Mouse (Mus musculus) stomach, embryonic 16.5 days (tissue): ENCODE data around the gene Adam12. TPM values are rescaled to one million over a fixed set of nuclear protein-coding genes. Genes with fewer than 3 reads are reported as not detected.

Experiments used
- ATAC-seq: fragments of 200-750 bp; cut with Nextera tagmentation; 2 replicates; pipeline ENCODE4 v1.8.0; 2017; ENCODE audit warnings: moderate number of reproducible peaks, moderate TSS enrichment; ENCODE audit not compliant: insufficient read depth, low FRiP score
- H3K27ac ChIP-seq: fragments of 300-500 bp; sonication (generic); 2 replicates; pipeline ENCODE4 v1.5.1; 2014; ENCODE audit warnings: low read length
- H3K27me3 ChIP-seq: fragments of 300-500 bp; sonication (generic); 2 replicates; pipeline ENCODE4 v1.6.1; 2014; ENCODE audit warnings: low read length, control low read depth, mixed read lengths; ENCODE audit not compliant: control insufficient read depth, insufficient read depth
- H3K36me3 ChIP-seq: fragments of 300-500 bp; sonication (generic); 2 replicates; pipeline ENCODE4 v1.6.1; 2014; ENCODE audit warnings: low read length; ENCODE audit not compliant: control insufficient read depth, insufficient read depth
- H3K4me1 ChIP-seq: fragments of 300-500 bp; sonication (generic); 2 replicates; pipeline ENCODE4 v1.6.1; 2014; ENCODE audit warnings: low read length, control low read depth, mixed read lengths; ENCODE audit not compliant: control insufficient read depth, insufficient read depth
- H3K4me2 ChIP-seq: fragments of 300-500 bp; sonication (generic); 2 replicates; pipeline ENCODE4 v1.6.1; 2014; ENCODE audit warnings: low read depth, low read length, mixed read lengths
- H3K4me3 ChIP-seq: fragments of 300-500 bp; sonication (generic); replicated peaks from 2 replicates; pipeline ENCODE4 v1.5.1; 2014; ENCODE audit warnings: mild to moderate bottlenecking, low read length
- H3K9ac ChIP-seq: fragments of 300-500 bp; sonication (generic); 2 replicates; pipeline ENCODE4 v1.6.1; 2014; ENCODE audit warnings: low read length
- H3K9me3 ChIP-seq: fragments of 300-500 bp; sonication (generic); replicated peaks from 2 replicates; pipeline ENCODE4 v1.6.1; 2016; ENCODE audit warnings: low read length, control low read depth; ENCODE audit not compliant: control insufficient read depth
- WGBS: fragments of 180-500 bp; shearing (Covaris S2); extraction: QIAGEN DNeasy Blood & Tissue Kit; methylation state at CpG from one replicate; pipeline ENCODE4 v1.1.7; 2014; 5-methylcytosine and 5-hydroxymethylcytosine counted together
- polyA plus RNA-seq: library from polyadenylated mRNA; unstranded; fragments of >200 nt; fragmentation: Nextera tagmentation; extraction: Ambion mirVana; gene quantifications from 2 replicates; pipeline ENCODE4 v1.2.1, GENCODE M21; 2015

The Adam12 gene
- polyA plus RNA-seq, 1 experiment from 2014 or later, result 4.4 TPM

- H3K27me3 ChIP-seq, result no peaks in the 10 kb centered on the region
- H3K4me2 ChIP-seq, result no peak overlapping the region
- H3K27ac ChIP-seq, result peak overlapping the region; percentile 2; the same call in 1 of the 2 replicates
- H3K9me3 ChIP-seq, result no peaks in the 10 kb centered on the region
- H3K4me3 ChIP-seq, result no peak overlapping the region
- peaks cover 6% of the 10 kb centered on the region; the same call in 1 of the 2 replicates for H3K4me1 ChIP-seq
- H3K36me3 ChIP-seq, result no peaks in the 10 kb centered on the region
- no peak overlapping the region for H3K9ac ChIP-seq
- ATAC-seq, result peak; percentile 68
- WGBS, result 58% methylated on average over 9 of the region's 9 CpGs
These were observed 117.4 kb downstream of the Adam12 start for GRCm38 (mm10) chr7:134114311-134115188.

DNA sequence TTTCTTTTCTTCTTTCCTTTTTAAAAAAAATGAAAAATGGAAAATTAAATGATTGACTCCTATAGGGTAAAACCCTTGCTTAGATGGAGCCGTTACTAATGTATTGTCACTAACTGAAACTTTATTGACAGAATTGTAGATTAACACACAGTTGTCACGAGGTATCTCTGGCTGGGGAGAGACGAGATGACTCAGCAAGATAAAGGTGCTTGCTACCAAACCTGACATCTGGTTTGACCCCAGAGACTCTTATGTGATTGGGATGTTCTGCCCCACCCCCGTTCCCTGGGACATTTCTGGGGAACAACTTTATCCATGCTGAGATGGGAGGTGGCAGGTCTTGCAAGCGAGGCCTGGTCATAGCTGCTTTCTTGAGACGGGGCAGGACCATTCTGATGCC is 118.1 kb downstream of the Adam12 start:
- Histone ChIP-seq H3K27me3 (no peaks in the 10 kb centered on the region), H3K4me3 (no peak overlapping the region), H3K9ac (no peak overlapping the region), H3K4me2 (no peak overlapping the region), H3K4me1 (peaks cover 6% of the 10 kb centered on the region; the same call in 1 of the 2 replicates), H3K9me3 (no peaks in the 10 kb centered on the region), H3K36me3 (no peaks in the 10 kb centered on the region), H3K27ac (no peak overlapping the region)
- WGBS, result 56% methylated on average over 6 of the region's 6 CpGs
- no peak; the same call in 1 of the 2 replicates for ATAC-seq

DNA sequence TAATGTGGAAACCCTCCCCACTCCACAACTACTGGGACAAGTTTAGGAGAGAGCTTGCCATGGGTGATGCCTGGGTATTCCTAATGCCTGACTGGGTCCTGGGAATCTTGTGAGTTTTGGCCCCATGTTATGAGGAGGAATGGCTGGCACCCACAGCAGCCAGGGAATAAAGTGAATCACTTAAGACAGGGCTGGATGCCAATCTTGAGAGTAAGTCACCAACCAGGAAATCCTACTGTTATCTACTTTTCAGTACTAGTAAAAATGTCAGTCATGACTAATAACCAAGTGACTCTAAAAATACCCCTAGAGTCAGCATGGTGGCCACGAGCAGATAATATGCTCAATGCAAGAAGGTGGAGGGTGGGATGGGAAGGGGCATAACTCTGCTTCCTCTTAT is 121.8 kb downstream of the Adam12 start:
- no peaks in the 10 kb centered on the region for H3K36me3 ChIP-seq
- H3K9ac ChIP-seq, result no peak overlapping the region
- WGBS, result 78% methylated on average over 1 of the region's 1 CpGs
- no peak overlapping the region for H3K4me3 ChIP-seq
- ATAC-seq, result no peak
- no peak overlapping the region for H3K4me2 ChIP-seq
- no peaks in the 10 kb centered on the region for H3K27me3 ChIP-seq
- H3K4me1 ChIP-seq, result peaks cover 5% of the 10 kb centered on the region; the same call in 1 of the 2 replicates
- H3K27ac ChIP-seq, result no peak overlapping the region
- H3K9me3 ChIP-seq, result no peaks in the 10 kb centered on the region

GRCm38 (mm10) chr7:134107849-134108248 is 124.1 kb downstream of the Adam12 start:
- Histone ChIP-seq H3K4me3 (no peak overlapping the region), H3K27me3 (no peaks in the 10 kb centered on the region), H3K9me3 (no peaks in the 10 kb centered on the region), H3K9ac (no peak overlapping the region), H3K27ac (no peak overlapping the region), H3K4me2 (no peak overlapping the region), H3K4me1 (no peaks in the 10 kb centered on the region), H3K36me3 (no peaks in the 10 kb centered on the region)
- WGBS, result 74% methylated on average over 3 of the region's 3 CpGs
- no peak for ATAC-seq

GRCm38 (mm10) chr7:134099010-134099409 is 132.9 kb downstream of the Adam12 start:
- Histone ChIP-seq H3K4me2 (no peak overlapping the region), H3K9me3 (no peaks in the 10 kb centered on the region), H3K27ac (no peak overlapping the region), H3K9ac (no peak overlapping the region), H3K4me1 (no peaks in the 10 kb centered on the region), H3K4me3 (no peak overlapping the region), H3K36me3 (no peaks in the 10 kb centered on the region), H3K27me3 (no peaks in the 10 kb centered on the region)
- no peak for ATAC-seq
- WGBS, result 43% methylated on average over 4 of the region's 4 CpGs

GRCm38 (mm10) chr7:134097861-134098260 is 134.1 kb downstream of the Adam12 start:
- WGBS, result 95% methylated on average over 2 of the region's 2 CpGs
- Histone ChIP-seq H3K27me3 (no peaks in the 10 kb centered on the region), H3K27ac (no peak overlapping the region), H3K9ac (no peak overlapping the region), H3K4me2 (no peak overlapping the region), H3K36me3 (no peaks in the 10 kb centered on the region), H3K4me3 (no peak overlapping the region), H3K4me1 (no peaks in the 10 kb centered on the region), H3K9me3 (no peaks in the 10 kb centered on the region)
- no peak for ATAC-seq

GRCm38 (mm10) chr7:134093871-134094270 is 138.1 kb downstream of the Adam12 start:
- no peaks in the 10 kb centered on the region for H3K36me3 ChIP-seq
- H3K9ac ChIP-seq, result no peak overlapping the region
- no peak overlapping the region for H3K4me3 ChIP-seq
- no peaks in the 10 kb centered on the region; the same call in 1 of the 2 replicates for H3K4me1 ChIP-seq
- H3K27me3 ChIP-seq, result no peaks in the 10 kb centered on the region
- no peak overlapping the region for H3K27ac ChIP-seq
- H3K4me2 ChIP-seq, result no peak overlapping the region
- WGBS, result 47% methylated on average over 2 of the region's 2 CpGs
- no peak for ATAC-seq
- no peaks in the 10 kb centered on the region for H3K9me3 ChIP-seq

GRCm38 (mm10) chr7:134090764-134091163 is 141.2 kb downstream of the Adam12 start:
- Histone ChIP-seq H3K4me2 (no peak overlapping the region), H3K36me3 (no peaks in the 10 kb centered on the region), H3K9ac (no peak overlapping the region), H3K27me3 (no peaks in the 10 kb centered on the region), H3K27ac (no peak overlapping the region), H3K4me3 (no peak overlapping the region), H3K4me1 (no peaks in the 10 kb centered on the region; the same call in 1 of the 2 replicates), H3K9me3 (no peaks in the 10 kb centered on the region)
- 64% methylated on average over 3 of the region's 3 CpGs for WGBS
- ATAC-seq, result no peak

DNA sequence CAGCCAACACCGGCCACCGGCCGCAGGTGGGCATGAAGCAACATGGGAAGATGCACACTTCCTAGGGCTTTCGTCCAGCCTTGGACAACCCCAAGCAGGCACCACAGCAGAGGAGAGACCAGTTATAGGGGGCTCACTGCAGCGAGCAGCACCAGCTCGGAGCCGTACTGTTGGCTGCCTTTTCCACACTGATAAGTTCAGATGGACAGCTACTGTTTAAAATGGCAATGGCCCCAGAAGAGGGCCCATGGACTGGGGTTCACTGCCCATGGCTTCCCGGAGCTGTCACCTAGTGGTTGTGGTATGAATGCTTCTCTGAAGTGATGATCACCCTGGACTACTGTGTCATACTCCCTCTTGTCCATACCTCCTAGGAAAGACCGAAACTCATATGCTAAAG is 141.7 kb downstream of the Adam12 start:
- Histone ChIP-seq H3K9ac (no peak overlapping the region), H3K27ac (no peak overlapping the region), H3K9me3 (no peaks in the 10 kb centered on the region), H3K27me3 (no peaks in the 10 kb centered on the region), H3K4me1 (no peaks in the 10 kb centered on the region; the same call in 1 of the 2 replicates), H3K4me2 (no peak overlapping the region), H3K36me3 (no peaks in the 10 kb centered on the region), H3K4me3 (no peak overlapping the region)
- no peak for ATAC-seq
- 89% methylated on average over 9 of the region's 9 CpGs for WGBS
